Mouse (Mus musculus) forebrain, embryonic 14.5 days (tissue): Measurements from ENCODE around the gene C2cd4a. TPM values are rescaled to one million over a fixed set of nuclear protein-coding genes. Genes with fewer than 3 reads are reported as not detected.

ENCODE experiments used
- ATAC-seq: fragments of 200-750 bp; cut with Nextera tagmentation; 2 replicates; pipeline ENCODE4 v1.8.0; 2017; ENCODE audit warnings: mild to moderate bottlenecking, moderate library complexity
- DNase-seq: peaks from one replicate; pipeline ENCODE4 v3.0.0-alpha.2; 2015; ENCODE audit warnings: low spot score
- H3K27ac ChIP-seq: fragments of 300-500 bp; sonication (generic); 2 replicates; pipeline ENCODE4 v1.5.1; 2014; ENCODE audit warnings: low read depth, mild to moderate bottlenecking, control low read depth, low read length, moderate library complexity
- H3K27me3 ChIP-seq: fragments of 300-500 bp; sonication (generic); replicated peaks from 2 replicates; pipeline ENCODE4 v1.6.1; 2014; ENCODE audit warnings: low read length, control low read depth, mixed read lengths; ENCODE audit not compliant: control insufficient read depth, insufficient read depth
- H3K36me3 ChIP-seq: fragments of 300-500 bp; sonication (generic); 2 replicates; pipeline ENCODE4 v1.6.1; 2014; ENCODE audit warnings: low read length, control low read depth; ENCODE audit not compliant: control insufficient read depth, insufficient read depth
- H3K4me1 ChIP-seq: fragments of 300-500 bp; sonication (generic); 2 replicates; pipeline ENCODE4 v1.6.1; 2014; ENCODE audit warnings: antibody characterized with exemption, low read length, control low read depth; ENCODE audit not compliant: control insufficient read depth, insufficient read depth
- H3K4me2 ChIP-seq: fragments of 300-500 bp; sonication (generic); 2 replicates; pipeline ENCODE4 v1.6.1; 2014; ENCODE audit warnings: mild to moderate bottlenecking, control low read depth, low read length
- H3K4me3 ChIP-seq: fragments of 300-500 bp; sonication (generic); 2 replicates; pipeline ENCODE4 v1.5.1; 2014; ENCODE audit warnings: low read depth, low read length, control low read depth
- H3K9ac ChIP-seq: fragments of 300-500 bp; sonication (generic); 2 replicates; pipeline ENCODE4 v1.6.1; 2014; ENCODE audit warnings: mild to moderate bottlenecking, low read length, control low read depth, moderate library complexity
- H3K9me3 ChIP-seq: fragments of 300-500 bp; sonication (generic); replicated peaks from 2 replicates; pipeline ENCODE4 v1.6.1; 2016; ENCODE audit warnings: low read length, control low read depth, mixed read lengths; ENCODE audit not compliant: control insufficient read depth
- WGBS: fragments of 180-500 bp; shearing (Covaris S2); extraction: QIAGEN DNeasy Blood & Tissue Kit; methylation state at CpG from one replicate; pipeline ENCODE4 v1.1.7; 2014; 5-methylcytosine and 5-hydroxymethylcytosine counted together
- polyA plus RNA-seq: library from polyadenylated mRNA; unstranded; fragments of >200 nt; fragmentation: Nextera tagmentation; extraction: Ambion mirVana; gene quantifications from 2 replicates; pipeline ENCODE4 v1.2.1, GENCODE M21; 2014

C2cd4a gene
- polyA plus RNA-seq, 1 experiment from 2014 or later: 0.24 TPM

GRCm38 (mm10) chr9:67845012-67845411 lies 12.9 kb upstream of the C2cd4a start:
- Histone ChIP-seq H3K4me2 (no peak overlapping the region), H3K4me3 (no peak overlapping the region), H3K9me3 (no peaks in the 10 kb centered on the region), H3K27ac (no peak overlapping the region), H3K9ac (no peak overlapping the region), H3K4me1 (peaks cover 6% of the 10 kb centered on the region), H3K27me3 (no peaks in the 10 kb centered on the region), H3K36me3 (no peaks in the 10 kb centered on the region)
- 92% methylated on average over 4 of the region's 4 CpGs for WGBS
- ATAC-seq: no peak
- no peak for DNase-seq

GRCm38 (mm10) chr9:67842797-67843196 lies 10.7 kb upstream of the C2cd4a start:
- no peak overlapping the region for H3K4me2 ChIP-seq
- no peak for ATAC-seq
- peaks cover 6% of the 10 kb centered on the region for H3K4me1 ChIP-seq
- no peaks in the 10 kb centered on the region for H3K9me3 ChIP-seq
- no peak overlapping the region for H3K4me3 ChIP-seq
- DNase-seq: no peak
- no peaks in the 10 kb centered on the region for H3K27me3 ChIP-seq
- H3K36me3 ChIP-seq: no peaks in the 10 kb centered on the region
- H3K27ac ChIP-seq: no peak overlapping the region
- no peak overlapping the region for H3K9ac ChIP-seq
- WGBS: 82% methylated on average over 5 of the region's 5 CpGs

DNA sequence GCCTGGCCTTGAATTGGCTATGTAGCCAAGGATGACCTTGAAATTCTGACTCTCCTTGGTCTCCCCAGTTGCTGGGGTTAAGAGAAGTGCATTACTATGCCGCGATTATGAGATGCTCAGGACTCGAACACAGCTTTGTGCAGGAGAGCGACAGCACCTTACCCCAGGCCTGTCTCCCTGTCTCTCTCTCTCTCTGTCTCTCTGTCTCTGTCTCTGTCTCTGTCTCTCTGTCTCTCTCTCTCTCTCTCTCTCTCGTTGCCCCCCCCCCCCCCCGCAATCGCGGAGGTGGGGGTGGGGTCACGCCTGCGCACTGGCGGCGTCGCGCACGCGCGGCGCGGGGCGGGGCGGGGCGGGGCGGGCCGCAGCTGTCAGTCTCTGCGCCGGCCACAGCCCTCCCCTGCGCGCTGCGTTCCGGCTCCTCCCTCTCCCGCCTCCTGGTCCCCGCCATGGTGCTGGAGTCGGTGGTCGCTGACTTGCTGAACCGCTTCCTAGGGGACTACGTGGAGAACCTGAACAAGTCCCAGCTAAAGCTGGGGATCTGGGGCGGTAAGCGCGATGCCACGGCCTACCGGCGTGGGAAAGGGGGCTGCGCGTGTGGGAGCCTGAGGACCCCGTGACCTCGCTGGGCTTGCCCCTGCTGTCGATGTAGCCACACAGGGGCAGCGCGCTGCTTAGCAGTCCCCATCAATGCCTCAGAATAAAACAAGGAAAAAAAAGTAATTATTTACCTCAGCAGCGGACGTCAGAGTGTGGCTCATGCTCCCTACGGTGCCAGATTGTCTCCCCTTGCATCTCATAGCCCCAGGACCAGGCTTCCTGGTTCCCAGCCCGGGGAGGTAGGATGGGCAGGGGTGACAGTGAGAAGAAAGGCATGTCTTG lies 8.1 kb upstream of the C2cd4a start, which contains the start of gene Vps13c:
Gene Vps13c (plus strand): TSS at position 416 of the 879 bp plus-strand sequence.
- Histone ChIP-seq H3K9ac (peak within 1 kb of the TSS; percentile 80), H3K9me3 (no peaks in the 10 kb centered on the region), H3K4me1 (peaks cover 6% of the 10 kb centered on the region), H3K27me3 (no peaks in the 10 kb centered on the region), H3K27ac (peak within 1 kb of the TSS; percentile 63), H3K4me2 (peak within 1 kb of the TSS; percentile 80), H3K36me3 (no peaks in the 10 kb centered on the region), H3K4me3 (peak within 1 kb of the TSS; percentile 68)
- ATAC-seq (peak; percentile 99), DNase-seq (peak; percentile 88)
- WGBS: under 1% methylated on average over 36 of the region's 53 CpGs

DNA sequence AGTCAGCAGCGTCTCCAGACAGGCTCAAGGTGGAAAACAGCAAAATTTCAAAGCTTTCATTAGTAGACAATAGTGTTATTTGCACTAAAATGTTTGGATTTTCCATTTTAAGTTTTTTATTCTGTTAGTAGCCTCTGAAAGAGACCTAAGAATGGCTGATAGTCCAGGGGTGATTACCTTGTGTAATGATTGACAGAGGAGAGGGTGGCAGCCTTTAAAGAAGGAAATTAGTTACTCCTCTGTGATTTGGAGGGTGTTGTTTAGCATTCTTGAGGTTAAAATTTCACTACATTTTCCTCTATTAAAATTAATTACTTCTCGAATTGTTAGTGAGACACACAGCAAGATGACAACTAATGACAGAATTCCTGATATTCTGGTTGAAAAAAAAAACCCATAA lies 5.2 kb upstream of the C2cd4a start:
- DNase-seq (no peak), ATAC-seq (no peak)
- no peak overlapping the region for H3K9ac ChIP-seq
- 81% methylated on average over 2 of the region's 2 CpGs for WGBS
- peaks cover 8% of the 10 kb centered on the region for H3K4me1 ChIP-seq
- H3K9me3 ChIP-seq: no peaks in the 10 kb centered on the region
- no peak overlapping the region for H3K4me3 ChIP-seq
- no peak overlapping the region for H3K4me2 ChIP-seq
- no peak overlapping the region for H3K27ac ChIP-seq
- no peaks in the 10 kb centered on the region for H3K36me3 ChIP-seq
- peaks cover 11% of the 10 kb centered on the region for H3K27me3 ChIP-seq

DNA sequence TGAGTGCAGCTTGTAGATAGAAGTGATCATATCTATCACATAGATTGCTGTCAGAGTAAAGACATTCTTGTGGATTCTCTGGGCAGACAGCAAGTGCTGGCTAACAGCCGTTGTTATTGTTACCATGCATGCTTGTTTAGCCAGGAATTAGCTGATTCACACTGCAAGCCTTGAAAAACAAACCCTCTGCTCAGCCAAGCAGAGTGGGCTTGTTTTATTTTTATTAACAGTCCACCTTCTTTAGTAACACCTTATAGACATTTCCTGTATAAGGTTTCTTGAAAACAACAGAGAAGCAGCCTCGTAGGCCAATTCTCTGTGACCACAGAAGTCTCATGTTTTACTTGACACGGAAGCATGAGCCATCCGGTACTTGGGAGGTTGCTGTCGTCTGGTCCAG lies 2.4 kb upstream of the C2cd4a start:
- Histone ChIP-seq H3K27me3 (peaks cover 38% of the 10 kb centered on the region), H3K27ac (no peak overlapping the region), H3K4me2 (no peak overlapping the region), H3K9me3 (no peaks in the 10 kb centered on the region), H3K36me3 (no peaks in the 10 kb centered on the region), H3K4me3 (no peak overlapping the region), H3K9ac (no peak overlapping the region), H3K4me1 (0 out of 2 replicates have a peak, but pooled peaks cover 3% of the 10 kb centered on the region)
- ATAC-seq (no peak), DNase-seq (no peak)
- WGBS: 83% methylated on average over 5 of the region's 5 CpGs

GRCm38 (mm10) chr9:67831359-67832045 lies 628 bp downstream of the C2cd4a start:
- Histone ChIP-seq H3K4me3 (peak overlapping the region; percentile 48), H3K9ac (peak overlapping the region; percentile 56), H3K4me1 (0 out of 2 replicates have a peak, but pooled peaks cover 3% of the 10 kb centered on the region), H3K27ac (no peak overlapping the region), H3K36me3 (no peaks in the 10 kb centered on the region), H3K4me2 (peak overlapping the region; percentile 67), H3K9me3 (no peaks in the 10 kb centered on the region), H3K27me3 (peaks cover 45% of the 10 kb centered on the region)
- DNase-seq (peak; percentile 59), ATAC-seq (peak; percentile 79)
- 2% methylated on average over 48 of the region's 57 CpGs for WGBS

DNA sequence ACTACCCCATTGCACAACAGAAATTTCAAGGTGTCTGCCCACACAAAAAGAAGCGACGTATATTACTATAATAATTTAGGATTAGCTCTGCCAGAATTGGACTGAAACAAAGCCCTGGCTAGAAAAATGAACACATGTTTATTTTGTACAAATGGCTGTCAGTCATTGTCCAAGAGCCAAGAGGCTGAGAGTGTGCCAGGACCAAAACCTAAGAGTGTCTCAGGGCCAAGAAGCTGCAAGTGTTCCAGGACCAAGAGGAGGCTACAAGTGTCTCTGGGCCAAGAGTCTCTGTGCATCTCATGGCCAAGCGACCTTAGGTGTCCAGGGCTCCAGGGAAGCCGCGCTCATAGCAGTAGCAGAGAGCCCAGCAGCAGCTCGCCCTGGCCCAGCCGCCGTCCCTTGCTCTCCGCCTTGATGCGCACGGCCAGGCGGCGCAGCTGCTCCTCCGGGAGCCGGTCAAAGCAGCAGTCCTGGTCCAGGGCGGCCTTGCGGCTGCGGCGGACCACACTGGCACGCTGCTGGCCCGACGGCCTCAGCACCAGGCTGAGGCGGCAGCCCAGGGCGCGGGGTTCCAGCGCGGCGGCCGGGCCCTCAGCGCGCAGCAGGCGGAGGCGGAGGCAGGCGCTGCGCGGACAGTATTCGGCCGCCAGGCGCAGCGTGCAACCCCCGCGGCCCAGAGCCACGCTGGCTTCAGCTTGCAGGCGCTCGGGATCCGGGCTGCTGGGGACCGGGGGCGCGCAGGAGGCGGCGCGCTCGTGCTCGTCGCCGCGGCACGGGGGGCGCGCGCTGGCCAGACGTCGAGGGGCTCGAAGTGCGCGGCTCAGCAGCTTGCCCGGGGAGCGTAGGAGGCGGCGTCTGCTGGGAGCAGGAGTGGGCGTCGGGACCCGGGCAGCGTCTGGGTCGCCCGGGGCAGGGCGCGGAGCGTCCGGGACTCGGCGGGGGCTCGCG lies 1.4 kb downstream of the C2cd4a start:
- Histone ChIP-seq H3K27ac (no peak overlapping the region), H3K4me1 (0 out of 2 replicates have a peak, but pooled peaks cover 3% of the 10 kb centered on the region), H3K4me3 (peak overlapping the region; percentile 48), H3K36me3 (no peaks in the 10 kb centered on the region), H3K27me3 (peaks cover 45% of the 10 kb centered on the region), H3K4me2 (peak overlapping the region; percentile 67), H3K9ac (peak overlapping the region; percentile 56), H3K9me3 (no peaks in the 10 kb centered on the region)
- peak; percentile 49 for DNase-seq
- ATAC-seq: peak; percentile 85
- 2% methylated on average over 63 of the region's 84 CpGs for WGBS

- Histone ChIP-seq H3K9me3 (no peaks in the 10 kb centered on the region), H3K4me3 (no peak overlapping the region), H3K4me2 (no peak overlapping the region), H3K4me1 (0 out of 2 replicates have a peak, but pooled peaks cover 3% of the 10 kb centered on the region), H3K9ac (no peak overlapping the region), H3K36me3 (no peaks in the 10 kb centered on the region), H3K27ac (no peak overlapping the region), H3K27me3 (peaks cover 42% of the 10 kb centered on the region)
- peak; percentile 85 for DNase-seq
- 7% methylated on average over 3 of the region's 3 CpGs for WGBS
- no peak for ATAC-seq
Measured at GRCm38 (mm10) chr9:67828182-67828581, 3.9 kb downstream of the C2cd4a start.
